Mouse (Mus musculus) lung, postnatal 0 days (tissue): ENCODE results near the gene Flrt1. TPM values are rescaled to one million over a fixed set of nuclear protein-coding genes. Genes with fewer than 3 reads are reported as not detected.
A peak's percentile ranks its signal among the peaks of the same experiment; 100 is the strongest.

Experiments
- ATAC-seq: fragments of 200-750 bp; cut with Nextera tagmentation; 2 replicates; pipeline ENCODE4 v1.8.0; 2017; ENCODE audit warnings: moderate library complexity
- DNase-seq: peaks from one replicate; pipeline ENCODE4 v3.0.0-alpha.2; 2016; ENCODE audit warnings: low spot score
- H3K27ac ChIP-seq: fragments of 300-500 bp; sonication (generic); 2 replicates; pipeline ENCODE4 v1.5.1; 2014; ENCODE audit warnings: antibody characterized with exemption, mild to moderate bottlenecking, low read length, mixed read lengths
- H3K27me3 ChIP-seq: fragments of 300-500 bp; sonication (generic); replicated peaks from 2 replicates; pipeline ENCODE4 v1.6.1; 2014; ENCODE audit warnings: low read length, mixed read lengths; ENCODE audit not compliant: insufficient read depth
- H3K36me3 ChIP-seq: fragments of 300-500 bp; sonication (generic); 2 replicates; pipeline ENCODE4 v1.6.1; 2014; ENCODE audit warnings: low read length, mixed read lengths; ENCODE audit not compliant: insufficient read depth
- H3K4me1 ChIP-seq: fragments of 300-500 bp; sonication (generic); 2 replicates; pipeline ENCODE4 v1.6.1; 2014; ENCODE audit warnings: antibody characterized with exemption, low read depth, low read length, mixed read lengths; ENCODE audit not compliant: insufficient read depth
- H3K4me2 ChIP-seq: fragments of 300-500 bp; sonication (generic); replicated peaks from 2 replicates; pipeline ENCODE4 v1.6.1; 2014; ENCODE audit warnings: low read depth, mild to moderate bottlenecking, low read length, moderate library complexity, mixed read lengths
- H3K4me3 ChIP-seq: fragments of 300-500 bp; sonication (generic); 2 replicates; pipeline ENCODE4 v1.5.1; 2014; ENCODE audit warnings: low read depth, low read length
- H3K9ac ChIP-seq: fragments of 300-500 bp; sonication (generic); replicated peaks from 2 replicates; pipeline ENCODE4 v1.6.1; 2014; ENCODE audit warnings: low read depth, mild to moderate bottlenecking
- H3K9me3 ChIP-seq: fragments of 300-500 bp; sonication (generic); 2 replicates; pipeline ENCODE4 v1.6.1; 2016; ENCODE audit warnings: low read length, mixed read lengths
- CTCF ChIP-seq: IDR thresholded peaks from 2 replicates; pipeline ENCODE4 v1.5.1; 2016; ENCODE audit warnings: antibody characterized with exemption, mild to moderate bottlenecking
- EP300 ChIP-seq: IDR thresholded peaks from 2 replicates; pipeline ENCODE4 v1.6.1; 2016; ENCODE audit warnings: antibody characterized with exemption, mild to moderate bottlenecking, control low read depth
- WGBS: fragments of 180-500 bp; shearing (Covaris S2); extraction: QIAGEN DNeasy Blood & Tissue Kit; methylation state at CpG from one replicate; pipeline ENCODE4 v1.1.7; 2014; 5-methylcytosine and 5-hydroxymethylcytosine counted together
- polyA plus RNA-seq: library from polyadenylated mRNA; unstranded; fragments of >200 nt; fragmentation: Nextera tagmentation; extraction: Ambion mirVana; gene quantifications from 2 replicates; pipeline ENCODE4 v1.2.1, GENCODE M21; 2015

Gene Flrt1
- polyA plus RNA-seq, 1 experiment from 2014 or later = 0.17 TPM

- Histone ChIP-seq H3K4me2 (no peak overlapping the region), H3K9me3 (no peaks in the 10 kb centered on the region), H3K9ac (no peak overlapping the region), H3K4me1 (peaks cover 6% of the 10 kb centered on the region; the same call in 1 of the 2 replicates), H3K27ac (no peak overlapping the region), H3K27me3 (no peaks in the 10 kb centered on the region), H3K4me3 (no peak overlapping the region), H3K36me3 (no peaks in the 10 kb centered on the region)
- TF ChIP-seq CTCF (no peak), EP300 (no peak)
- DNase-seq = no peak
- 78% methylated on average over 1 of the region's 1 CpGs for WGBS
- no peak for ATAC-seq
Measured at GRCm38 (mm10) chr19:7126209-7126608, 20.7 kb upstream of the Flrt1 start.

GRCm38 (mm10) chr19:7125526-7126156 lies 20.1 kb upstream of the Flrt1 start:
- no peak for DNase-seq
- no peaks in the 10 kb centered on the region for H3K27me3 ChIP-seq
- H3K4me3 ChIP-seq = no peak overlapping the region
- TF ChIP-seq CTCF (no peak), EP300 (no peak)
- H3K9ac ChIP-seq = no peak overlapping the region
- WGBS = 59% methylated on average over 4 of the region's 4 CpGs
- H3K4me2 ChIP-seq = no peak overlapping the region
- H3K4me1 ChIP-seq = peaks cover 6% of the 10 kb centered on the region; the same call in 1 of the 2 replicates
- H3K27ac ChIP-seq = no peak overlapping the region
- no peak for ATAC-seq
- no peaks in the 10 kb centered on the region for H3K9me3 ChIP-seq
- H3K36me3 ChIP-seq = no peaks in the 10 kb centered on the region

- TF ChIP-seq EP300 (no peak), CTCF (no peak)
- H3K4me3 ChIP-seq = no peak overlapping the region
- no peak overlapping the region for H3K4me2 ChIP-seq
- WGBS = 21% methylated on average over 10 of the region's 10 CpGs
- no peak overlapping the region for H3K27ac ChIP-seq
- H3K9me3 ChIP-seq = no peaks in the 10 kb centered on the region
- H3K27me3 ChIP-seq = no peaks in the 10 kb centered on the region
- H3K9ac ChIP-seq = no peak overlapping the region
- ATAC-seq = peak; percentile 75
- H3K4me1 ChIP-seq = peaks cover 6% of the 10 kb centered on the region; the same call in 1 of the 2 replicates
- DNase-seq = no peak
- no peaks in the 10 kb centered on the region for H3K36me3 ChIP-seq
Measured at GRCm38 (mm10) chr19:7122698-7123306, 17.3 kb upstream of the Flrt1 start.

- H3K4me2 ChIP-seq = no peak overlapping the region
- no peak overlapping the region for H3K27ac ChIP-seq
- 44% methylated on average over 4 of the region's 4 CpGs for WGBS
- no peaks in the 10 kb centered on the region for H3K27me3 ChIP-seq
- H3K9me3 ChIP-seq = no peaks in the 10 kb centered on the region
- peaks cover 6% of the 10 kb centered on the region; the same call in 1 of the 2 replicates for H3K4me1 ChIP-seq
- H3K4me3 ChIP-seq = no peak overlapping the region
- no peak overlapping the region for H3K9ac ChIP-seq
- no peak for DNase-seq
- TF ChIP-seq EP300 (no peak), CTCF (no peak)
- peak; percentile 11; the same call in 1 of the 2 replicates for ATAC-seq
- H3K36me3 ChIP-seq = no peaks in the 10 kb centered on the region
Measured at GRCm38 (mm10) chr19:7122277-7122676, 16.7 kb upstream of the Flrt1 start.

- no peak for TF ChIP-seq CTCF
- TF ChIP-seq EP300 = no peak
- Histone ChIP-seq H3K27ac (no peak overlapping the region), H3K4me3 (no peak overlapping the region), H3K9ac (no peak overlapping the region), H3K4me1 (peaks cover 6% of the 10 kb centered on the region; the same call in 1 of the 2 replicates), H3K36me3 (no peaks in the 10 kb centered on the region), H3K27me3 (no peaks in the 10 kb centered on the region), H3K4me2 (no peak overlapping the region), H3K9me3 (no peaks in the 10 kb centered on the region)
- 42% methylated on average over 11 of the region's 11 CpGs for WGBS
- no peak for DNase-seq
- no peak for ATAC-seq
Measured at GRCm38 (mm10) chr19:7121252-7121651, 15.7 kb upstream of the Flrt1 start.

DNA sequence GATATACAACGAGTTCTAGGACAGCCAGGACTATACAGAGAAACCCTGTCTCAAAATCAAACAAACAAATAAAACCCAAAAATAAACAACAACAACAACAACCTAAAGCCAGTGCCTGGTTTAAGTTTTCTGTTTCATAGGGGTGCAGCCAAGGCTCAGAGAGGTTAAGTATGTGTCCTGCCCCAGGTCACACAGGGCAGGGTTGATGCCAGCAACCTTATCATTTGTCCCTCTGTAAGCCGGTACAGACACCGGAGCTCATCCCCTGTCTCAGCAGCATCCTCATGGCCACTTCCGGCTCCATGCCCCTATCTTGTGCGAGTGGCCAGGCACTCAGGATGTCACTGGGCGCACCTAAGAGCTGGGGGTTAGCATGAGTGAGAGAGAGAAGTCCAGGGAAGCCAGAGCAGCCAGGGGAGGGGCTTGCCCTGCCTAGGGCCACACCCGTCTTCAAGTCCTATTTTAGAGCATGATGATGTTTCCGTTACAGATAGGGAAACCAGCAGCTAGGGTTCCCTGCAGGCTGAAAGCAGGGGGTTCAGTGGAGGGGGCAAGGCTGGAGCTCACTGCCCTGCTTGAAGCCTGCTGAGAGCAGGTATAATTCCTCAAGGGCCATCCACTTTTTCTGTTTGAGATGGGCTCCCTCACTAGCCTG lies 12.3 kb upstream of the Flrt1 start:
- no peak overlapping the region for H3K4me2 ChIP-seq
- H3K27me3 ChIP-seq = no peaks in the 10 kb centered on the region
- no peak for DNase-seq
- H3K9me3 ChIP-seq = no peaks in the 10 kb centered on the region
- H3K27ac ChIP-seq = no peak overlapping the region
- H3K4me3 ChIP-seq = no peak overlapping the region
- peaks cover 10% of the 10 kb centered on the region for H3K4me1 ChIP-seq
- 54% methylated on average over 8 of the region's 8 CpGs for WGBS
- no peak for TF ChIP-seq EP300
- TF ChIP-seq CTCF = no peak
- no peak overlapping the region for H3K9ac ChIP-seq
- no peaks in the 10 kb centered on the region for H3K36me3 ChIP-seq
- ATAC-seq = peak; percentile 28; the same call in 1 of the 2 replicates
